ENCODE assay signal across 12 mouse cellular contexts in the genomic region with DNA sequence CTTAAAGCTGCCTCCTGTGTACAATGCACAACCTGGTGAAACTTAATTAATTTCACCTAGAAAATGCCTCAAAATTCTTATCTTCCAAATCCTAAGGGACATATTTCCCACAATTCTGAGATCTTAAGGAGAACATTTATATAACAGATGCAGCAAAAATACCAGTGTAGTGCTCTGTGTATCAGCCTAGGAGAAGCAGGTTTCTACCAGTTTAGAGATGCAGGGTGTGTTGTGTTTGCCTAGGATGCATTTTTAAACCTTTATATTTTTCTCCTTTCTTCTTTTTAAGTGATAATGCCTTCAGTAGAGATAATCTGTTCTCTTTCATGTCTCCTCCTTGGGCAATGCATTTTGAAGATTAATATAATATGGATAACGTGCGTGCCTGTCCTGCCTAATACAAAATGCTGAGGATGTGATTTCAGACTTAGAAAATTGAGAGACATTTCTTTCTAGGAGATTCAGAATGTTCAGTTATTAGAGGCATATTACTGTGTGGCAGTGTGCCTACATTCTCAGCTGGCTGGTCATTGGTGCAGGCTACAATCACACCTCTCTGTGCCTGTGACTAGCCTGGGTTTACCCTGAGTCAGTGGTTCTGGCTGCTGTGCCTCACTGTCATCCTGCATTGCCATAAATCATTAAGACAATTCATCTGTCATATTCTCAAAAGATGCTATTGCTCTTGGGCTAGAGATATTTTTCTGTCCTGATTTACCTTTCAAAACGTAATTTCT.
"Had no signal": no experiment of that assay in that cellular context is flagged by ENCODE, and none has a peak within 500 bp of the region (broad histone marks: within the 10 kb centered on the region; RNA-seq: fewer than 3 reads in every experiment).

No protein-coding gene starts in this region.

- H3K27ac ChIP-seq: layer of hippocampus, adult 2 months; limb, embryonic 13.5 days; liver, embryonic 14.5 days; neural tube, embryonic 15.5 days; stomach, postnatal 0 days had no signal

- H3K4me1 ChIP-seq: limb, embryonic 13.5 days; neural tube, embryonic 15.5 days had no signal

- H3K9ac ChIP-seq: limb, embryonic 13.5 days; liver, embryonic 14.5 days; neural tube, embryonic 15.5 days had no signal

- DNase-seq: kidney, adult 18-20 months; kidney, postnatal 10 days; kidney, postnatal 4 days; left cerebral cortex, postnatal 4 days; lung, adult 18-20 months; right cerebral cortex, adult 18-20 months; right cerebral cortex, postnatal 25 days had no signal

- H3K36me3 ChIP-seq: limb, embryonic 13.5 days; neural tube, embryonic 15.5 days had no signal

- H3K4me2 ChIP-seq: limb, embryonic 13.5 days; neural tube, embryonic 15.5 days had no signal

- H3K9me3 ChIP-seq: limb, embryonic 13.5 days; neural tube, embryonic 15.5 days had no signal

- H3K27me3 ChIP-seq: limb, embryonic 13.5 days; neural tube, embryonic 15.5 days had no signal

- H3K4me3 ChIP-seq: layer of hippocampus, adult 2 months; limb, embryonic 13.5 days; neural tube, embryonic 15.5 days had no signal
